Mouse (Mus musculus): ENCODE measurements around the gene Spata5. TPM values are rescaled to one million over a fixed set of nuclear protein-coding genes. Genes with fewer than 3 reads are reported as not detected.
A peak's percentile ranks its signal among the peaks of the same experiment; 100 is the strongest.

Gene Spata5
- polyA plus RNA-seq, 1 experiment from 2014 or later, result 34.5 TPM

DNA sequence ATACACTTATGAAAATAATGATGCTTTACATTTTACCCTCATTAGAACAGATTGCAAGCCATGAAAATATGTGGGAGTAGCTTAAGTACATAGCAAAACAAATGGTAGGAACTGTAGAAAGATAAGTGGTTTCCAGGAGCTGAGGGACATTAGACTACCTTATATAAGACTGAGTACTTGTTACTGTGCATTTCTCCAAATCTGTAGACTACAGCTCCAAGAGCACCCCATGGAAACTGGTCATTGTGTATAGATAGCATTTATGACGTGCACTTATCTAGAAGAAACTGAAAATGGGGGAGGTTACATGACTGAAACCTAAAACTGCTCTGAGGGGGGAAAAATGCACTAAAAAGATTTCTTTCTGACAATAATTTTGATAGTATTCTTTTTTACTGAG, 63.0 kb downstream of the Spata5 start:
- Histone ChIP-seq H3K4me2 (replicated peaks) (no peak overlapping the region), H3K4me3 (replicated peaks) (no peak overlapping the region), H3K27me3 (replicated peaks) (no peaks in the 10 kb centered on the region), H3K9me3 (no peaks in the 10 kb centered on the region), H3K4me1 (replicated peaks) (no peaks in the 10 kb centered on the region), H3K9ac (no peak overlapping the region), H3K27ac (no peak overlapping the region), H3K36me3 (no peaks in the 10 kb centered on the region)
- WGBS, result 65% methylated on average over 1 of the region's 1 CpGs
- ATAC-seq, result no peak

DNA sequence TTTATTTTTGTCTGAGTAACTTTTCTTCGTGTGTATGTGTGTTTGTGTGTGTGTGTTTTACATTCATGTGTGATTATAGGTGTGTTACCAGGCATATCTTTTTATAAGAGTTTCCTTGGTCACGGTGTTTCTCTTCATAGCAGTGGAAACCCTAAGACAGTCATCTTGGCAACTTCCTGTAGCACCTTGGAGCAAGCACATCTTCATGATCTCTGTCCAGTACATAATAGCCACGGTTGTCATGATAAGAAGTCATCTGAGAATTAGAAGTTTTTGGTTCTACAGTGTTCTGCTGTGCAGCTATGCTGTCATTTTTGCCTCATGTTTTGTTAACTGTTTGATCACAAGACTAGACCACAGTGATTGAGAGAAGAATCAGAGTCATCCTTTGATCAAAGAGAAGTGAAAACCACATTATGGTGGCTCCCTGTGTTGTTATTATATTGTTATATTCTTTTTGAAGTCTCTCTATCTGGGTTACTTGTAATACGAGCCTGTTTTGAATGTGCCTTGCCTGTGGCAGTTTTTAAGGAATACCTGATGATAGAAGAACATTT, 64.1 kb downstream of the Spata5 start:
- H3K9ac ChIP-seq, result no peak overlapping the region
- H3K4me1 ChIP-seq (replicated peaks), result no peaks in the 10 kb centered on the region
- no peak overlapping the region for H3K4me2 ChIP-seq (replicated peaks)
- H3K36me3 ChIP-seq, result no peaks in the 10 kb centered on the region
- no peaks in the 10 kb centered on the region for H3K27me3 ChIP-seq (replicated peaks)
- WGBS, result 85% methylated on average over 4 of the region's 4 CpGs
- ATAC-seq, result no peak
- no peak overlapping the region for H3K27ac ChIP-seq
- no peak overlapping the region for H3K4me3 ChIP-seq (replicated peaks)
- H3K9me3 ChIP-seq, result no peaks in the 10 kb centered on the region

GRCm38 (mm10) chr3:37487639-37488038, 67.9 kb downstream of the Spata5 start:
- H3K36me3 ChIP-seq, result no peaks in the 10 kb centered on the region
- H3K4me3 ChIP-seq (replicated peaks), result no peak overlapping the region
- H3K4me2 ChIP-seq (replicated peaks), result no peak overlapping the region
- no peaks in the 10 kb centered on the region for H3K9me3 ChIP-seq
- H3K27me3 ChIP-seq (replicated peaks), result no peaks in the 10 kb centered on the region
- H3K27ac ChIP-seq, result no peak overlapping the region
- 43% methylated on average over 2 of the region's 2 CpGs for WGBS
- no peaks in the 10 kb centered on the region for H3K4me1 ChIP-seq (replicated peaks)
- no peak overlapping the region for H3K9ac ChIP-seq
- no peak for ATAC-seq

DNA sequence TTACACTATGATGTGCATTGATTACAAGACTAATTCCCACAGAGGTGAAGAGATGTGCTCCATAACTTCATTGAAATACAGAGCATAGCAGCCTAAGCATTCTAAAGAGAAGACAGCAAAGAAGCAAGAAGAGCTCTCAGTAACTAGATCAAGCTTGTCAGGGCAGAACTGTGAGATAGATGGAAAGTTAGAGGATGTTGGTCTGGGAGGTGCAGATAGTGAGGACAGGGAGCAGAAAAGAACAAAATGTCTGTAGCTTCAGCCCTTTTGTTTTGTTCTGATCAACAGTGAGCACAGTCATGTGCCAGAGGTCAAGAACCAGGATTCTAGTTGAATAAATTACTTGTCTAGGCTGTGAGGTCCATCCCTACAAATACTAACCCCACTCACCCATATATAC, 68.5 kb downstream of the Spata5 start:
- no peak overlapping the region for H3K4me3 ChIP-seq (replicated peaks)
- no peaks in the 10 kb centered on the region for H3K27me3 ChIP-seq (replicated peaks)
- no peaks in the 10 kb centered on the region for H3K4me1 ChIP-seq (replicated peaks)
- H3K9ac ChIP-seq, result no peak overlapping the region
- no peak overlapping the region for H3K4me2 ChIP-seq (replicated peaks)
- H3K36me3 ChIP-seq, result no peaks in the 10 kb centered on the region
- no peaks in the 10 kb centered on the region for H3K9me3 ChIP-seq
- H3K27ac ChIP-seq, result no peak overlapping the region
- no peak for ATAC-seq

DNA sequence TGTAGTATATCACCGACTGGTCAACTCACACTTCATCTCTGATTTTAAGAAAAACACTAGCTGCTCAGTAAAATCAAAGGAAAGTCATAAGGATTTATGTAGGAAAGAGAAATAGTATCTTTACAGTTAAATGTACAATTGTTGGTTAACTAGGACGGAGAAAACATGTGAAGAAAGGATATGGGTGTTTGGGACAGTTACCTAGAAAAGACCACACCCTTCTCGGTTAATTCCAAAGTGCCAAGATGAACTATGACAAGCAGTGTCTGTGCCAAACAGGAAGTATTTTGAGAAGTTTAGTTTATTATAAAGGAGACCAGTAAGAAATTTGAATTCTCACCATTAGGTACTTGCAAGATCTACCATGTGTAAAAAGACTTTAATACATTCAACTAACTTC, 70.3 kb downstream of the Spata5 start:
- Histone ChIP-seq H3K4me3 (replicated peaks) (no peak overlapping the region), H3K9ac (no peak overlapping the region), H3K27ac (no peak overlapping the region), H3K27me3 (replicated peaks) (no peaks in the 10 kb centered on the region), H3K9me3 (no peaks in the 10 kb centered on the region), H3K36me3 (no peaks in the 10 kb centered on the region), H3K4me2 (replicated peaks) (no peak overlapping the region), H3K4me1 (replicated peaks) (no peaks in the 10 kb centered on the region)
- WGBS, result 82% methylated on average over 3 of the region's 3 CpGs
- no peak for ATAC-seq

GRCm38 (mm10) chr3:37500939-37501338, 81.2 kb downstream of the Spata5 start:
- whole genome bisulfite sequencing, result 46% methylated on average over 1 of the region's 1 CpGs
- H3K9me3 ChIP-seq, result no peaks in the 10 kb centered on the region

DNA sequence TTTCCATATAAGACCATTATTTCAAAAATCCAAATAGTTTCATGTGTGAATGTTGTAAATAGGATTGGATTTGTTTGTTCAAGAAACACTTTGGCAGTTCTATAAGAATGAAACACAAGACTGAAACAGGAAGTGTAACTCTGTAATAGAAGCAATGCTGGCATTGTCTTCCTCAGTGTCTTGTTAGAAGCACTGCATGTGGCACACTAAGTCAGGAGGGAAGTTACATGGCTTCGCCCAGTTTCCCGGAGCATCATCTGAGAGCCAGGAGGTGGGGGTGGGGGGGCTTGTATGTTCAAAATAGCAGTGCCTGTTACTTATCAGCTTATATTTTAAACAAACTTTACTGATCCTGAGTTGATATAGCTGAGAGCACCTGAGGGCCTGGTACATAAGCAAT, 82.9 kb downstream of the Spata5 start:
- Histone ChIP-seq H3K4me3 (replicated peaks) (no peak overlapping the region), H3K9ac (no peak overlapping the region), H3K9me3 (no peaks in the 10 kb centered on the region), H3K36me3 (no peaks in the 10 kb centered on the region), H3K27ac (no peak overlapping the region), H3K4me1 (replicated peaks) (no peaks in the 10 kb centered on the region), H3K27me3 (replicated peaks) (no peaks in the 10 kb centered on the region), H3K4me2 (replicated peaks) (no peak overlapping the region)
- ATAC-seq, result no peak
- WGBS, result 63% methylated on average over 2 of the region's 2 CpGs

More at GRCm38 (mm10) chr3:37500939-37501338, 81.2 kb downstream of the Spata5 start:
- Histone ChIP-seq H3K4me3 (replicated peaks) (no peak overlapping the region), H3K27me3 (replicated peaks) (no peaks in the 10 kb centered on the region), H3K27ac (no peak overlapping the region), H3K4me1 (replicated peaks) (no peaks in the 10 kb centered on the region), H3K4me2 (replicated peaks) (no peak overlapping the region), H3K9ac (no peak overlapping the region), H3K36me3 (no peaks in the 10 kb centered on the region)
- no peak for ATAC-seq

GRCm38 (mm10) chr3:37503846-37504245, 84.2 kb downstream of the Spata5 start:
- ATAC-seq, result no peak
- no peak overlapping the region for H3K27ac ChIP-seq
- no peaks in the 10 kb centered on the region for H3K27me3 ChIP-seq (replicated peaks)
- no peaks in the 10 kb centered on the region for H3K36me3 ChIP-seq
- H3K9me3 ChIP-seq, result no peaks in the 10 kb centered on the region
- no peak overlapping the region for H3K9ac ChIP-seq
- H3K4me3 ChIP-seq (replicated peaks), result no peak overlapping the region
- no peak overlapping the region for H3K4me2 ChIP-seq (replicated peaks)
- H3K4me1 ChIP-seq (replicated peaks), result no peaks in the 10 kb centered on the region

GRCm38 (mm10) chr3:37510055-37511032, 90.6 kb downstream of the Spata5 start:
- ATAC-seq, result peak; percentile 68; the same call in 1 of the 2 replicates
- Histone ChIP-seq H3K4me3 (replicated peaks) (no peak overlapping the region), H3K36me3 (no peaks in the 10 kb centered on the region), H3K9me3 (no peaks in the 10 kb centered on the region), H3K4me1 (replicated peaks) (no peaks in the 10 kb centered on the region), H3K4me2 (replicated peaks) (no peak overlapping the region), H3K9ac (no peak overlapping the region), H3K27me3 (replicated peaks) (no peaks in the 10 kb centered on the region), H3K27ac (no peak overlapping the region)
- WGBS, result 71% methylated on average over 7 of the region's 7 CpGs

DNA sequence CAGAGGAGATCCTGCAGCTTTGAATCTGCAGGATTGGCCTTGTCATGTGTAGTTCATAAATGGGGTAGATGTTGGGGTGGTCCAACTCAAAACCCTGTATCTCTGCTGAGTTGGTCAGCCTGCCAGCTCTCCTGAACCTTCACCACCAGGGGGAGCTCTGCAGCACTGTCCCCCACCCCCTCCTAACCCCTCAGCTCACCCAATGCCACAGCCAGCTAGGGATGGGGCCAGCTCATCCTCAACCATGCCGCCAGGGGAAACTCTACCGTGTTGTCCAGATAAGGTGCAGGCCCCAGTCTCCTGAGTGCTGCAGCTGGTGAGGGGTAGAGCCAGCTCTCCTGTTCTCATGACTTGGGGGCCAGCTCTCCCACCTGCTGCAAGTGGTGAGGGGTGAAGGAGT, 95.8 kb downstream of the Spata5 start:
- Histone ChIP-seq H3K27me3 (replicated peaks) (no peaks in the 10 kb centered on the region), H3K9ac (no peak overlapping the region), H3K4me2 (replicated peaks) (no peak overlapping the region), H3K27ac (no peak overlapping the region), H3K4me1 (replicated peaks) (no peaks in the 10 kb centered on the region), H3K9me3 (no peaks in the 10 kb centered on the region), H3K36me3 (no peaks in the 10 kb centered on the region), H3K4me3 (replicated peaks) (no peak overlapping the region)
- no peak for ATAC-seq
- WGBS, result 14% methylated on average over 2 of the region's 2 CpGs

DNA sequence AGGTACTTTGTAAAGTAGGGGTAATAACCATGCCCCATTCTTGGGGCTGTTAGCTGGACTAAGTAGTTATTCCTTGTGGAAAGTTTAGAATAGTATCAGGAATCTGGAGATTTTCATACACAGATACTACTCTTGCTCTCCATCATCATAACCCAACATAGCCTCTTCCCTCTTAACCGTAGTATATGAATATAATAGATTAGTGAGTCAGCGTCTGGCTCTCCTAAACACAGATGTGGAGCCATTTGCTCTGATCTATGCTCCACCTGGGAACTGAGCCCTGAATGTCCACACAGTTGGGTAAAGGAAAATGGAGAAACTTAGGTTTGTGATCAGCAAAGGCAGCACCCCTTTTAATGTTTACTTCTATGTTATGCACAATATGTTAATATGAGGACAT, 96.7 kb downstream of the Spata5 start:
- WGBS, result 74% methylated on average over 2 of the region's 2 CpGs
- ATAC-seq, result no peak
- Histone ChIP-seq H3K27me3 (replicated peaks) (no peaks in the 10 kb centered on the region), H3K4me1 (replicated peaks) (no peaks in the 10 kb centered on the region), H3K4me2 (replicated peaks) (no peak overlapping the region), H3K4me3 (replicated peaks) (no peak overlapping the region), H3K27ac (no peak overlapping the region), H3K9ac (no peak overlapping the region), H3K9me3 (no peaks in the 10 kb centered on the region), H3K36me3 (no peaks in the 10 kb centered on the region)

GRCm38 (mm10) chr3:37518611-37519010, 98.9 kb downstream of the Spata5 start:
- Histone ChIP-seq H3K9ac (no peak overlapping the region), H3K4me2 (replicated peaks) (no peak overlapping the region), H3K4me3 (replicated peaks) (no peak overlapping the region), H3K27ac (no peak overlapping the region), H3K9me3 (no peaks in the 10 kb centered on the region), H3K4me1 (replicated peaks) (no peaks in the 10 kb centered on the region), H3K36me3 (no peaks in the 10 kb centered on the region), H3K27me3 (replicated peaks) (no peaks in the 10 kb centered on the region)
- no peak for ATAC-seq

Measured in intestine, embryonic 15.5 days (tissue).